Mouse (Mus musculus): ENCODE data around the gene Kcnk6. TPM values are rescaled to one million over a fixed set of nuclear protein-coding genes. Genes with fewer than 3 reads are reported as not detected.

Gene Kcnk6
- 1.4 and 2.0 TPM in 2 replicates for total RNA-seq (2012; rRNA removed)
- polyA plus RNA-seq (2012; ENCODE audit: insufficient read depth in 1 of 2, insufficient read length in 2 of 2, low read depth in 1 of 2, low replicate concordance in 2 of 2, missing spikeins in 1 of 2), result 1 to 10 TPM in 1 of 2 experiments, not detected in 1; 5.2 TPM

GRCm38 (mm10) chr7:29232247-29233013 is at the start of gene Kcnk6:
Gene Kcnk6, minus strand, starts transcription at chr7:29232515.
- Histone ChIP-seq H3K4me1 (ENCODE audit: control insufficient read depth in 1 of 2, insufficient read depth in 2 of 2, low read length in 2 of 2) (peaks cover 7 to 23% of the 10 kb centered on the region in 2 experiments), H3K36me3 (ENCODE audit: control insufficient read depth in 1 of 2, insufficient read depth in 2 of 2, low read length in 2 of 2) (peaks cover 0 to 6% of the 10 kb centered on the region in 2 experiments; a peak in 2 of 4 replicates), H3K27ac (ENCODE audit: control insufficient read depth, low read depth, low read length) (no peak within 1 kb of the TSS), H3K79me2 (ENCODE audit: control insufficient read depth, insufficient read depth, low read length, poor library complexity) (no peaks in the 10 kb centered on the region; the same call in 1 of the 2 replicates), H3K27me3 (ENCODE audit: control insufficient read depth in 1 of 2, insufficient read depth in 2 of 2, low read length in 2 of 2) (no peaks in the 10 kb centered on the region), H3K4me3 (ENCODE audit: control insufficient read depth in 1 of 2, insufficient read depth in 1 of 2, low read depth in 2 of 2, low read length in 2 of 2) (peak within 1 kb of the TSS; percentile 62 to 67), H3K9me3 (replicated peaks; ENCODE audit: insufficient read depth, low read length) (no peaks in the 10 kb centered on the region), H3K9ac (ENCODE audit: control insufficient read depth, low read depth, low read length, poor library complexity, severe bottlenecking) (peak within 1 kb of the TSS; percentile 56)
- TF ChIP-seq ZNF384 (IDR thresholded peaks at IDR 0.05; ENCODE audit: low read depth, low read length), result peak; percentile 77
- TF ChIP-seq SIN3A (IDR thresholded peaks at IDR 0.05; ENCODE audit: low read length), result peak; percentile 25; the same call in 1 of the 2 replicates
- TF ChIP-seq ELF1 (IDR thresholded peaks at IDR 0.05; ENCODE audit: low read depth, low read length), result 0 out of 2 replicates have a peak, but pooled peaks have one; percentile 13
- TF ChIP-seq CHD1 (IDR thresholded peaks at IDR 0.05; ENCODE audit: low read depth, low read length), result no peak
- TF ChIP-seq GABPA (IDR thresholded peaks at IDR 0.05; ENCODE audit: low read depth, low read length), result no peak
- no peak for TF ChIP-seq MYB (IDR thresholded peaks at IDR 0.05; ENCODE audit: low read depth, low read length)
- DNase-seq (ENCODE audit: low read depth, low spot score), result peak; percentile 52

GRCm38 (mm10) chr7:29281201-29282073 is 49.1 kb upstream of the Kcnk6 start, which contains the start of gene Spint2:
Gene Spint2, minus strand, starts transcription at chr7:29281912.
- Histone ChIP-seq H3K9ac (ENCODE audit: control insufficient read depth, low read depth, low read length, poor library complexity, severe bottlenecking) (peak within 1 kb of the TSS; percentile 84), H3K27me3 (ENCODE audit: control insufficient read depth in 1 of 2, insufficient read depth in 2 of 2, low read length in 2 of 2) (no peaks in the 10 kb centered on the region), H3K27ac (ENCODE audit: control insufficient read depth, low read depth, low read length) (peak within 1 kb of the TSS; percentile 57), H3K79me2 (ENCODE audit: control insufficient read depth, insufficient read depth, low read length, poor library complexity) (peaks cover 10% of the 10 kb centered on the region), H3K36me3 (ENCODE audit: control insufficient read depth in 1 of 2, insufficient read depth in 2 of 2, low read length in 2 of 2) (peaks cover 0 to 19% of the 10 kb centered on the region in 2 experiments; a peak in 2 of 4 replicates), H3K4me3 (ENCODE audit: control insufficient read depth in 1 of 2, insufficient read depth in 1 of 2, low read depth in 2 of 2, low read length in 2 of 2) (peak within 1 kb of the TSS; percentile 82 to 89), H3K9me3 (replicated peaks; ENCODE audit: insufficient read depth, low read length) (no peaks in the 10 kb centered on the region), H3K4me1 (ENCODE audit: control insufficient read depth in 1 of 2, insufficient read depth in 2 of 2, low read length in 2 of 2) (peaks cover 22 to 32% of the 10 kb centered on the region in 2 experiments)
- DNase-seq (ENCODE audit: low read depth, low spot score), result peak; percentile 81
- TF ChIP-seq MYB (IDR thresholded peaks at IDR 0.05; ENCODE audit: low read depth, low read length) (peak; percentile 21; the same call in 1 of the 2 replicates), ETS1 (IDR thresholded peaks at IDR 0.05; ENCODE audit: low read depth, low read length) (no peak), MEF2A (IDR thresholded peaks at IDR 0.05; ENCODE audit: extremely low read depth, insufficient replicate concordance, low read depth, low read length, poor library complexity, severe bottlenecking) (no peak), POLR2A (IDR thresholded peaks at IDR 0.05; ENCODE audit: control insufficient read depth in 1 of 2, insufficient read depth in 1 of 2, low read depth in 1 of 2, low read length in 2 of 2, poor library complexity in 1 of 2) (peak; percentile 57 to 85; a peak in 3 of 4 replicates), TCF12 (IDR thresholded peaks at IDR 0.05; ENCODE audit: low read depth, low read length) (peak; percentile 51), GABPA (IDR thresholded peaks at IDR 0.05; ENCODE audit: low read depth, low read length) (no peak), USF2 (IDR thresholded peaks at IDR 0.05; ENCODE audit: borderline replicate concordance in 1 of 2, insufficient read depth in 1 of 2, low read depth in 1 of 2, low read length in 2 of 2) (no peak), MAFK (IDR thresholded peaks at IDR 0.05; ENCODE audit: borderline replicate concordance, low read depth, low read length) (no peak), ZMIZ1 (IDR thresholded peaks at IDR 0.05; ENCODE audit: low read depth, low read length) (no peak), POLR2AphosphoS2 (IDR thresholded peaks at IDR 0.05; ENCODE audit: low read length) (no peak; the same call in 1 of the 2 replicates), HCFC1 (IDR thresholded peaks at IDR 0.05; ENCODE audit: low read depth, low read length) (peak; percentile 56; the same call in 1 of the 2 replicates), ZNF384 (IDR thresholded peaks at IDR 0.05; ENCODE audit: low read depth, low read length) (no peak), KAT2A (conservative IDR thresholded peaks at IDR 0.05; ENCODE audit: low read depth, low read length) (no peak), POLR2AphosphoS5 (IDR thresholded peaks at IDR 0.05; ENCODE audit: borderline replicate concordance, low read depth, low read length) (no peak), RAD21 (IDR thresholded peaks at IDR 0.05; ENCODE audit: low read depth, low read length) (no peak), JUND (IDR thresholded peaks at IDR 0.05; ENCODE audit: low read depth, low read length) (no peak), EP300 (IDR thresholded peaks at IDR 0.05; ENCODE audit: low read depth in 1 of 2, low read length in 2 of 2) (no peak), GATA1 (IDR thresholded peaks at IDR 0.05; ENCODE audit: low read depth, low read length) (no peak), CHD1 (IDR thresholded peaks at IDR 0.05; ENCODE audit: low read depth, low read length) (no peak), NELFE (IDR thresholded peaks at IDR 0.05; ENCODE audit: low read depth, low read length) (peak; percentile 53; the same call in 1 of the 2 replicates), TBP (IDR thresholded peaks at IDR 0.05; ENCODE audit: low read depth, low read length) (no peak), SIN3A (IDR thresholded peaks at IDR 0.05; ENCODE audit: low read length) (0 out of 2 replicates have a peak, but pooled peaks have one; percentile 16), BHLHE40 (IDR thresholded peaks at IDR 0.05; ENCODE audit: borderline replicate concordance, low read depth, low read length) (no peak)
